Mouse (Mus musculus) layer of hippocampus, adult 11-12 months (tissue): ENCODE data around the gene Tuba3a.

Source experiments
- DNase-seq: peaks from one replicate; pipeline ENCODE4 v3.0.0; 2022; ENCODE audit warnings: low spot score

Tuba3a gene

DNA sequence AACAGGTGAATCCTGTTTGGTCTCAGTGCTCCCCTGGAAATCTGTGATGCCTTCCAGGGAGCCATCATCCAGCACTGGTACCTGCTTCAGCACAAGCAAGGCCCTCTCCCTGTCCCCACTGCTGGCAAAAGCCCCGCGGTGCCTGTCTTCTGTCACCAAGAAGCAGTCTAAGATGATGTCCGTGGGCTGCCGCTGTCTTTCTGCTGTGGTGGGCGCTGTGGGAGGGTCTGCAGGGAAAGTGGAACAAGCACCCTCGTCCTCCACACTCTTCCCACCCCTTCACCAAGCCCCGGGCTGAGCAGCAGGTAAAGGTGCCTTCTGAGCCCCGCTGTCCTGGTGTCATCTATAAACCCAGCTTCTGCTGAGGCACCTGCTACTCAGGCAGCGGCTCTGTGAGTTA is 55.3 kb downstream of the Tuba3a start:
- DNase-seq, result no peak
